Mouse (Mus musculus) left cerebral cortex, adult 2 months (tissue): ENCODE results near the gene Prkcb. TPM values are rescaled to one million over a fixed set of nuclear protein-coding genes. Genes with fewer than 3 reads are reported as not detected.

Experiments used
- DNase-seq, 2 experiments: peaks; one replicate each; pipeline ENCODE4 v3.0.0; 2021 to 2022; ENCODE audit warnings: low spot score in 2 of 2, mixed read lengths in 1 of 2; ENCODE audit errors: extremely low spot score in 1 of 2
- H3K27ac ChIP-seq: fragments of 200-600 bp; 2 replicates; pipeline ENCODE4 v1.8.1; 2022
- H3K4me3 ChIP-seq: fragments of 200-600 bp; 2 replicates; pipeline ENCODE4 v1.8.1; 2022
- CTCF ChIP-seq: fragments of 200-600 bp; IDR thresholded peaks from 2 replicates; pipeline ENCODE4 v1.8.1; 2022; ENCODE audit warnings: antibody characterized with exemption, mild to moderate bottlenecking, moderate library complexity
- intact Hi-C: fragments of 180-260 bp; cut with DNase I; formaldehyde crosslinking; loops from one replicate; pipeline ENCODE4 v1.15.1; 2025
- total RNA-seq, 2 experiments: library from RNA; stranded (reverse); gene quantifications; 2 replicates each; pipeline ENCODE4 v1.2.3; 2021

Gene Prkcb
- total RNA-seq, 2 experiments from 2014 or later, result 964 to 986 TPM

GRCm38 (mm10) chr7:122477566-122478564 is 189.3 kb downstream of the Prkcb start:
- intact Hi-C loops, result loop anchor here (2.0 to 5.0 kb wide), 2 partner anchors 89 to 195 kb away; no protein-coding TSS in a partner anchor
- TF ChIP-seq CTCF, result no peak
- no peak for DNase-seq
- H3K27ac ChIP-seq, result peak overlapping the region; percentile 63
- no peak overlapping the region for H3K4me3 ChIP-seq

GRCm38 (mm10) chr7:122483949-122484348 is 195.4 kb downstream of the Prkcb start:
- Histone ChIP-seq H3K4me3 (no peak overlapping the region), H3K27ac (no peak overlapping the region)
- DNase-seq, result no peak
- intact Hi-C loops, result no loop called here
- no peak for TF ChIP-seq CTCF

GRCm38 (mm10) chr7:122487929-122488571 is 199.5 kb downstream of the Prkcb start:
- no peak for DNase-seq
- TF ChIP-seq CTCF, result no peak
- Histone ChIP-seq H3K4me3 (no peak overlapping the region), H3K27ac (no peak overlapping the region)
- intact Hi-C loops, result no loop called here

GRCm38 (mm10) chr7:122492041-122492440 is 203.5 kb downstream of the Prkcb start:
- no peak for TF ChIP-seq CTCF
- no peak overlapping the region for H3K27ac ChIP-seq
- H3K4me3 ChIP-seq, result no peak overlapping the region
- no peak for DNase-seq
- intact Hi-C loops, result no loop called here

- Histone ChIP-seq H3K27ac (no peak overlapping the region), H3K4me3 (no peak overlapping the region)
- intact Hi-C loops, result no loop called here
- no peak for DNase-seq
- TF ChIP-seq CTCF, result no peak
Measured at GRCm38 (mm10) chr7:122492936-122493335, 204.4 kb downstream of the Prkcb start.

- intact Hi-C loops, result no loop called here
- no peak overlapping the region for H3K27ac ChIP-seq
- peak; percentile 58 for TF ChIP-seq CTCF
- DNase-seq, result no peak
- no peak overlapping the region for H3K4me3 ChIP-seq
Measured at GRCm38 (mm10) chr7:122494088-122494487, 205.5 kb downstream of the Prkcb start.

GRCm38 (mm10) chr7:122497516-122497915 is 209.0 kb downstream of the Prkcb start:
- no peak overlapping the region for H3K4me3 ChIP-seq
- DNase-seq, result no peak
- no peak for TF ChIP-seq CTCF
- no peak overlapping the region for H3K27ac ChIP-seq
- intact Hi-C loops, result no loop called here

- Histone ChIP-seq H3K27ac (0 out of 2 replicates have a peak overlapping the region, but pooled peaks have one; percentile 15), H3K4me3 (no peak overlapping the region)
- intact Hi-C loops, result no loop called here
- no peak for TF ChIP-seq CTCF
- no peak for DNase-seq
Measured at GRCm38 (mm10) chr7:122498461-122498860, 209.9 kb downstream of the Prkcb start.

GRCm38 (mm10) chr7:122499743-122500597 is 211.4 kb downstream of the Prkcb start:
- DNase-seq, result no peak
- intact Hi-C loops, result no loop called here
- H3K4me3 ChIP-seq, result no peak overlapping the region
- no peak overlapping the region for H3K27ac ChIP-seq
- TF ChIP-seq CTCF, result no peak

- intact Hi-C loops, result no loop called here
- Histone ChIP-seq H3K27ac (no peak overlapping the region), H3K4me3 (no peak overlapping the region)
- no peak for TF ChIP-seq CTCF
- DNase-seq, result no peak
Measured at GRCm38 (mm10) chr7:122506467-122506866, 217.9 kb downstream of the Prkcb start.

- TF ChIP-seq CTCF, result no peak
- Histone ChIP-seq H3K4me3 (no peak overlapping the region), H3K27ac (no peak overlapping the region)
- no peak for DNase-seq
- intact Hi-C loops, result no loop called here
Measured at GRCm38 (mm10) chr7:122509903-122510302, 221.4 kb downstream of the Prkcb start.
